Mouse (Mus musculus) hindbrain, embryonic 13.5 days (tissue): ENCODE data around the gene Pax6. TPM values are rescaled to one million over a fixed set of nuclear protein-coding genes. Genes with fewer than 3 reads are reported as not detected.

ENCODE experiments used
- ATAC-seq: fragments of 200-750 bp; cut with Nextera tagmentation; 2 replicates; pipeline ENCODE4 v1.8.0; 2017; ENCODE audit warnings: moderate TSS enrichment; ENCODE audit not compliant: low FRiP score
- H3K27ac ChIP-seq: fragments of 300-500 bp; sonication (generic); 2 replicates; pipeline ENCODE4 v1.5.1; 2015; ENCODE audit warnings: inconsistent platforms, mild to moderate bottlenecking, moderate library complexity
- H3K27me3 ChIP-seq: fragments of 300-500 bp; sonication (generic); 2 replicates; pipeline ENCODE4 v1.6.1; 2015; ENCODE audit warnings: mild to moderate bottlenecking, inconsistent platforms
- H3K36me3 ChIP-seq: fragments of 300-500 bp; sonication (generic); 2 replicates; pipeline ENCODE4 v1.6.1; 2015; ENCODE audit warnings: mild to moderate bottlenecking, inconsistent platforms
- H3K4me1 ChIP-seq: fragments of 300-500 bp; sonication (generic); replicated peaks from 2 replicates; pipeline ENCODE4 v1.6.1; 2015; ENCODE audit warnings: inconsistent platforms
- H3K4me2 ChIP-seq: fragments of 300-500 bp; sonication (generic); 2 replicates; pipeline ENCODE4 v1.6.1; 2015; ENCODE audit warnings: inconsistent platforms, mild to moderate bottlenecking, moderate library complexity
- H3K4me3 ChIP-seq: fragments of 300-500 bp; sonication (generic); 2 replicates; pipeline ENCODE4 v1.5.1; 2015; ENCODE audit warnings: mild to moderate bottlenecking, inconsistent platforms
- H3K9ac ChIP-seq: fragments of 300-500 bp; sonication (generic); 2 replicates; pipeline ENCODE4 v1.6.1; 2015; ENCODE audit warnings: mild to moderate bottlenecking, inconsistent platforms
- H3K9me3 ChIP-seq: fragments of 300-500 bp; sonication (generic); 2 replicates; pipeline ENCODE4 v1.6.1; 2016; ENCODE audit warnings: inconsistent platforms
- WGBS: fragments of 180-500 bp; shearing (Covaris S2); methylation state at CpG from one replicate; pipeline ENCODE4 v1.1.7; 2015; 5-methylcytosine and 5-hydroxymethylcytosine counted together
- polyA plus RNA-seq: library from polyadenylated mRNA; unstranded; fragments of >200 nt; fragmentation: Nextera tagmentation; extraction: Ambion mirVana; gene quantifications from 2 replicates; pipeline ENCODE4 v1.2.1, GENCODE M21; 2015

Pax6 gene
- polyA plus RNA-seq, 1 experiment from 2014 or later = 29.8 TPM

- H3K9ac ChIP-seq = peak overlapping the region; percentile 51; the same call in 1 of the 2 replicates
- H3K36me3 ChIP-seq = no peaks in the 10 kb centered on the region
- peak overlapping the region; percentile 76 for H3K27ac ChIP-seq
- WGBS = 2% methylated on average over 25 of the region's 25 CpGs
- no peak for ATAC-seq
- peak overlapping the region; percentile 23 for H3K4me3 ChIP-seq
- H3K27me3 ChIP-seq = peaks cover 85% of the 10 kb centered on the region
- peaks cover 54% of the 10 kb centered on the region for H3K4me1 ChIP-seq
- no peaks in the 10 kb centered on the region for H3K9me3 ChIP-seq
- peak overlapping the region; percentile 45 for H3K4me2 ChIP-seq
Observed at GRCm38 (mm10) chr2:105688436-105689303, 20.0 kb downstream of the Pax6 start.

GRCm38 (mm10) chr2:105689304-105689770, 20.6 kb downstream of the Pax6 start:
- peak; percentile 29; the same call in 1 of the 2 replicates for ATAC-seq
- H3K36me3 ChIP-seq = no peaks in the 10 kb centered on the region
- H3K9ac ChIP-seq = 0 out of 2 replicates have a peak overlapping the region, but pooled peaks have one; percentile 51
- H3K27me3 ChIP-seq = peaks cover 84% of the 10 kb centered on the region
- peak overlapping the region; percentile 22 for H3K4me3 ChIP-seq
- WGBS = under 1% methylated on average over 15 of the region's 15 CpGs
- peak overlapping the region; percentile 76; the same call in 1 of the 2 replicates for H3K27ac ChIP-seq
- peaks cover 54% of the 10 kb centered on the region for H3K4me1 ChIP-seq
- H3K9me3 ChIP-seq = no peaks in the 10 kb centered on the region
- peak overlapping the region; percentile 45 for H3K4me2 ChIP-seq

- under 1% methylated on average over 28 of the region's 28 CpGs for WGBS
- H3K4me3 ChIP-seq = peak overlapping the region; percentile 22; the same call in 1 of the 2 replicates
Observed at GRCm38 (mm10) chr2:105689771-105690639, 21.3 kb downstream of the Pax6 start.

GRCm38 (mm10) chr2:105691296-105691695, 22.6 kb downstream of the Pax6 start:
- no peak overlapping the region for H3K4me3 ChIP-seq
- H3K4me2 ChIP-seq = no peak overlapping the region
- no peak for ATAC-seq
- WGBS = 10% methylated on average over 10 of the region's 10 CpGs
- H3K27me3 ChIP-seq = peaks cover 74% of the 10 kb centered on the region
- no peak overlapping the region for H3K9ac ChIP-seq
- H3K9me3 ChIP-seq = no peaks in the 10 kb centered on the region
- no peak overlapping the region for H3K27ac ChIP-seq
- H3K4me1 ChIP-seq = peaks cover 48% of the 10 kb centered on the region
- H3K36me3 ChIP-seq = peaks cover 5% of the 10 kb centered on the region; the same call in 1 of the 2 replicates

More at GRCm38 (mm10) chr2:105689771-105690639, 21.3 kb downstream of the Pax6 start:
- H3K36me3 ChIP-seq = no peaks in the 10 kb centered on the region
- H3K4me2 ChIP-seq = peak overlapping the region; percentile 45
- peak; percentile 55 for ATAC-seq
- peaks cover 79% of the 10 kb centered on the region for H3K27me3 ChIP-seq
- H3K9me3 ChIP-seq = no peaks in the 10 kb centered on the region
- peak overlapping the region; percentile 76 for H3K27ac ChIP-seq
- no peak overlapping the region for H3K9ac ChIP-seq
- H3K4me1 ChIP-seq = peaks cover 54% of the 10 kb centered on the region

GRCm38 (mm10) chr2:105697741-105698140, 29.0 kb downstream of the Pax6 start:
- no peak overlapping the region for H3K4me3 ChIP-seq
- H3K4me2 ChIP-seq = no peak overlapping the region
- 47% methylated on average over 5 of the region's 5 CpGs for WGBS
- peaks cover 8% of the 10 kb centered on the region; the same call in 1 of the 2 replicates for H3K36me3 ChIP-seq
- H3K4me1 ChIP-seq = no peaks in the 10 kb centered on the region
- H3K9me3 ChIP-seq = no peaks in the 10 kb centered on the region
- H3K27ac ChIP-seq = no peak overlapping the region
- no peak overlapping the region for H3K9ac ChIP-seq
- H3K27me3 ChIP-seq = peaks cover 18% of the 10 kb centered on the region
- no peak for ATAC-seq

GRCm38 (mm10) chr2:105698631-105699030, 29.9 kb downstream of the Pax6 start:
- H3K9me3 ChIP-seq = no peaks in the 10 kb centered on the region
- no peaks in the 10 kb centered on the region for H3K4me1 ChIP-seq
- peaks cover 8% of the 10 kb centered on the region; the same call in 1 of the 2 replicates for H3K36me3 ChIP-seq
- peaks cover 10% of the 10 kb centered on the region for H3K27me3 ChIP-seq
- ATAC-seq = no peak
- H3K4me3 ChIP-seq = no peak overlapping the region
- 81% methylated on average over 2 of the region's 2 CpGs for WGBS
- H3K4me2 ChIP-seq = no peak overlapping the region
- no peak overlapping the region for H3K27ac ChIP-seq
- no peak overlapping the region for H3K9ac ChIP-seq

- 0 out of 2 replicates have a peak, but pooled peaks cover 4% of the 10 kb centered on the region for H3K36me3 ChIP-seq
- H3K4me1 ChIP-seq = 0 out of 2 replicates have a peak, but pooled peaks cover 3% of the 10 kb centered on the region
- ATAC-seq = no peak
- no peak overlapping the region for H3K4me2 ChIP-seq
- WGBS = 56% methylated on average over 4 of the region's 4 CpGs
- no peaks in the 10 kb centered on the region for H3K9me3 ChIP-seq
- no peak overlapping the region for H3K27ac ChIP-seq
- H3K9ac ChIP-seq = no peak overlapping the region
- no peak overlapping the region for H3K4me3 ChIP-seq
- H3K27me3 ChIP-seq = no peaks in the 10 kb centered on the region
Observed at GRCm38 (mm10) chr2:105701781-105702180, 33.1 kb downstream of the Pax6 start.

- 87% methylated on average over 10 of the region's 10 CpGs for WGBS
- H3K4me3 ChIP-seq = no peak overlapping the region
- H3K4me2 ChIP-seq = no peak overlapping the region
- no peak overlapping the region for H3K9ac ChIP-seq
- H3K27me3 ChIP-seq = no peaks in the 10 kb centered on the region
- no peaks in the 10 kb centered on the region for H3K9me3 ChIP-seq
- H3K27ac ChIP-seq = no peak overlapping the region
- 0 out of 2 replicates have a peak, but pooled peaks cover 3% of the 10 kb centered on the region for H3K4me1 ChIP-seq
- ATAC-seq = no peak
- H3K36me3 ChIP-seq = 0 out of 2 replicates have a peak, but pooled peaks cover 4% of the 10 kb centered on the region
Observed at GRCm38 (mm10) chr2:105702586-105702985, 33.9 kb downstream of the Pax6 start.

GRCm38 (mm10) chr2:105705320-105705719, 36.6 kb downstream of the Pax6 start:
- 46% methylated on average over 2 of the region's 2 CpGs for WGBS
- no peak overlapping the region for H3K27ac ChIP-seq
- no peak overlapping the region for H3K4me2 ChIP-seq

GRCm38 (mm10) chr2:105709126-105709525, 40.4 kb downstream of the Pax6 start:
- no peaks in the 10 kb centered on the region for H3K9me3 ChIP-seq
- H3K27me3 ChIP-seq = no peaks in the 10 kb centered on the region
- H3K9ac ChIP-seq = no peak overlapping the region
- no peaks in the 10 kb centered on the region for H3K36me3 ChIP-seq
- H3K4me2 ChIP-seq = no peak overlapping the region
- 77% methylated on average over 3 of the region's 3 CpGs for WGBS
- H3K4me1 ChIP-seq = peaks cover 9% of the 10 kb centered on the region; the same call in 1 of the 2 replicates
- no peak for ATAC-seq
- H3K4me3 ChIP-seq = no peak overlapping the region
- H3K27ac ChIP-seq = no peak overlapping the region

More at GRCm38 (mm10) chr2:105705320-105705719, 36.6 kb downstream of the Pax6 start:
- no peak for ATAC-seq
- no peak overlapping the region for H3K9ac ChIP-seq
- H3K4me3 ChIP-seq = no peak overlapping the region
- H3K36me3 ChIP-seq = 0 out of 2 replicates have a peak, but pooled peaks cover 4% of the 10 kb centered on the region
- H3K9me3 ChIP-seq = no peaks in the 10 kb centered on the region
- H3K4me1 ChIP-seq = 0 out of 2 replicates have a peak, but pooled peaks cover 9% of the 10 kb centered on the region
- no peaks in the 10 kb centered on the region for H3K27me3 ChIP-seq

- no peak overlapping the region for H3K4me2 ChIP-seq
- H3K4me3 ChIP-seq = no peak overlapping the region
- no peaks in the 10 kb centered on the region for H3K27me3 ChIP-seq
- no peaks in the 10 kb centered on the region for H3K9me3 ChIP-seq
- ATAC-seq = 0 out of 2 replicates have a peak, but pooled peaks have one; percentile 54
- WGBS = 34% methylated on average over 3 of the region's 3 CpGs
- no peak overlapping the region for H3K9ac ChIP-seq
- peaks cover 7% of the 10 kb centered on the region; the same call in 1 of the 2 replicates for H3K4me1 ChIP-seq
- H3K27ac ChIP-seq = no peak overlapping the region
- no peaks in the 10 kb centered on the region for H3K36me3 ChIP-seq
Observed at GRCm38 (mm10) chr2:105710511-105710910, 41.8 kb downstream of the Pax6 start.
